Mouse (Mus musculus) CD4-positive, CD25-positive, alpha-beta regulatory T cell, adult 4 months (primary cell): ENCODE measurements at regions not wholly inside any gene's neighbourhood (a gene's known extent, or its start where the extent isn't known, plus 50 kb on each side); places are given as distances from the start of the nearest gene placed in this dataset.

Experiments
- ATAC-seq: one replicate; pipeline ENCODE4 v1.8.0; 2017

DNA sequence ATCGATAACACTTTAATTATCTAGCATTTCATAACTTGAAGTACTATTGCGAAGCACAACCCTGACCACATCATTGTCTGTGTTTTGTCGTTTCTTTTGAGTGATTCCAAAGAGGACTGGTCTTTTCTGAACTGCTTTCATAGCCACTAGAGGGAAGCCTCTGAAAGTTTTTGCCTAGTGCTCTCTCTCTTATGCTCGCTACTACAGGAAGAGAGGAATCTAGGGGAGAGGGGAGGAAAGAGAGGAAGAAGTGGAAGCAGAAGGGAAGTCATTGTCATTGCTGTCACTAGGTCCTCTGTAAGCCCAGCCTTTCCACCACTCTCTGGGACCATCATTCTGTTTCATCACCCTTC, 217.1 kb upstream of the Kif2a start:
- no peak for ATAC-seq

DNA sequence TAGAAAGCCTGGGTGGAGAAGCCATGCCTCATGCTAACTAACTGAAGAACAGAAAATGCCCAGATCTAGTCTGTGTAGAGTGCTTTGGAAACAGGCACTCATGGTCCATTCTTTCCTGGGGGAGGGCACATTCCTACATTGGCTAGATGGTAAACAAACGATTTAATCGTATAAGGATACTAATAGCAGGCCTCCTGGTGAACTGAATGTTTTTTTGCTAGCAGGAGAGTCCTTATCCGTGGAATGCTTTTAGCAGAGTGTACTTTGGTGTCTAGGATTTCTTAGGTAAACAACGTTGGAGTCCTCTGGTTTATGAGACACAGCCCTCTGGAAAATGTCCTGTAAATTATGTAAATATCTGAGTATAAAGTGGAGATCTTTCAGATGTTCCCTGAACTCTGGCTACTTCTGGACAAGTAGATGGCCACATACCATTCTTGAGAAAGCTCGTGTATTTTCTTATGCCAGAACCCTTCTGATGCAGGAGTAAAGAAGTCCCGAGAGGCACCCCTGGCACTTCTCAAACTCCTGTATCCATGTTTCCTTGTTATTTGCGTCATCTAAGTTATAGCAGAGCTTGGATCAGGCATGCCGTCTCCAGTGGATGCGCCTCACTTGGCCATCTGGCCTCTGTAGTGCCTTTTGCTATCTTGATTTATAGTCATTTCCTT, 216.6 kb upstream of the Kif2a start:
- no peak for ATAC-seq

DNA sequence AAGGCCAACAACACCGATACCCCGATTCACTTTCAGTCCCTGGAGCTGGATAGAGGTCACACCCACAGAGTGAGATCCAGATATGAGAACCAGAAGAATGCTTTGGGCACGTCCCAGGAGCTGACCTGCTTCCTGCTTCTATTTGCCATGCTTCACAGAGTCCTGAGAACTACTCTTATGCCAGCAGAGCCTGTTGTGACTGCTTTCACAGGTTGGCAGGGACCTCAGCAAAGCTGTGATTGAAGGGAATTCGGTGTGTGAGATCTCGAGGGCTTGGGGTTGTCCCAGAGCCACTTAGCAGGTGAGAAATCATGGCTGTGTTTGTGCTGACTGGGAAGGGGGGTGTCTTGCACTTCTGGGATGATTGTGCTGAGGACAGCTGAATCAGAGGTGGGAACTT, 197.5 kb upstream of the Kif2a start:
- ATAC-seq: no peak

DNA sequence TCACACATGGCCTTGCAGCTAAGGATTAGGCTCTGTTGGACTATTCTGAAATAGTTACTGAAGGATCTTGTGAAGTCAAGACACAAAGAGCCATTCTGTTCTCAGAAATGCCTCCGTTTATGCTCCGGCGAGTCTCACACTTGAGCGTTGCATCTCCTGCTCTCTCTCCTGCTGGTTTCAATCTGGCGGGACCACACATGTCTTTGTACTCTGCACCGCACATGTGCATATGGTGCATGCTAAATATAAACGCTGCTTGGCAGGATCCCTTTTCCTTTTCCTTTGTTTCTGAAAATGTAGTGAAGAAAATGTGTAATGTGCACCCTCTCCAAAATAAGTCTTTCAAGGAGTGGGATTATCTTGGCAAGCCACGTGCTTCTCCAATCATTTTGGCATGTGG, 196.4 kb upstream of the Kif2a start:
- no peak for ATAC-seq

DNA sequence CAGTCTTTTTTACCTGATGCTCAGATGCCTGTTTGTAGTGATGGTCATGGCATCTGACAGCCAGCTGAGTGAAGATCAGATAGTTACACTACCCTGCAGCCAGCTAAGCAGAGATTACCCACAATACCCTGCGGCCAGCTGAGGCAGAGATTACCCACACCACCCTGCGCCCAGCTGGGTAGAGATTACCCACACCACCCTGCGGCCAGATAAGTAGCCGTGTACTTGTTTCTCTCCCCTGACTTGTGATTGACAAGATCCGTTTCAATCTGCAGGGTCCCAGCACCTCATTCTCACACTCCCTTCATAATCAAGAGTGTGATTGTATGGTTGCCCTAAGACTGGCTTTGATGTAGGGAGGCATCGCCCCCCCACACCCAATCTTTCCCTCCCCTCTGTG, 195.9 kb upstream of the Kif2a start:
- ATAC-seq: no peak

DNA sequence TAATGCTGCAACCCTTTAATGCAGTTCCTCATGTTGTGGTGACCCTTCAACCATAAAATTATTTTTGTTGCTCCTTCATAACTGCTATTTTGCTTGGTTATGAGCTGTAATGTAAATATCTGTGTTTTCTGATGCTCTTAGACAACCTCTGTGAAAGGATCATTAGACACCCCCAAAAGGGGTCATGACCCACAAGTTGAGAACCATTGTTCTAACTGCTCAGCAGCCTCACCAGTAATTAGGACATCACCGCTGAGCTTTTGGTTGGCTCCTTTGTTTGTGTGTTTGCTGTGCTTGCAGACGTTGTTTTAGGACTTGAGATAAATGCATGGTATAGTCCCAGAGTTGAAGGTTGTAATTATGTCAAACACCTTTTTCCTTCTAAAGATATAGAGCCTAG, 191.4 kb upstream of the Kif2a start:
- no peak for ATAC-seq

DNA sequence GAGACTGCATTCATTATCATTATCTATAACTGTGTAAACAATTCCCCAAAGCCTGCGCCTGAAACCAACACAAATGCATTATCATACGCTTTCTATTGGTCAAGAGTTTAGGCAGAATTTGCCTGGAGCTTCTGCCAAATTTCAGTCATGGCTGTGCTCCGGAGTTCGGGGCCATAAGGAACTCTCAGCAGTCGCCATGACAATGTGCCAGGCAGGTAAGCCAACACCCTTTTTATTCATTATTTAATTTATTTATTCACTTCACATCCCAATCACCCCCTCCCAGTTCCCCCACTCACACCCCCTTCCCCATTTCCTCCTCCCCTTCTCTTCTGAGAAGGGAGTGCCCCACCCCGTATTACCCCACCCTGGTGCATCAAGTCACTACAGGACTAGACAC, 188.8 kb upstream of the Kif2a start:
- ATAC-seq: no peak

DNA sequence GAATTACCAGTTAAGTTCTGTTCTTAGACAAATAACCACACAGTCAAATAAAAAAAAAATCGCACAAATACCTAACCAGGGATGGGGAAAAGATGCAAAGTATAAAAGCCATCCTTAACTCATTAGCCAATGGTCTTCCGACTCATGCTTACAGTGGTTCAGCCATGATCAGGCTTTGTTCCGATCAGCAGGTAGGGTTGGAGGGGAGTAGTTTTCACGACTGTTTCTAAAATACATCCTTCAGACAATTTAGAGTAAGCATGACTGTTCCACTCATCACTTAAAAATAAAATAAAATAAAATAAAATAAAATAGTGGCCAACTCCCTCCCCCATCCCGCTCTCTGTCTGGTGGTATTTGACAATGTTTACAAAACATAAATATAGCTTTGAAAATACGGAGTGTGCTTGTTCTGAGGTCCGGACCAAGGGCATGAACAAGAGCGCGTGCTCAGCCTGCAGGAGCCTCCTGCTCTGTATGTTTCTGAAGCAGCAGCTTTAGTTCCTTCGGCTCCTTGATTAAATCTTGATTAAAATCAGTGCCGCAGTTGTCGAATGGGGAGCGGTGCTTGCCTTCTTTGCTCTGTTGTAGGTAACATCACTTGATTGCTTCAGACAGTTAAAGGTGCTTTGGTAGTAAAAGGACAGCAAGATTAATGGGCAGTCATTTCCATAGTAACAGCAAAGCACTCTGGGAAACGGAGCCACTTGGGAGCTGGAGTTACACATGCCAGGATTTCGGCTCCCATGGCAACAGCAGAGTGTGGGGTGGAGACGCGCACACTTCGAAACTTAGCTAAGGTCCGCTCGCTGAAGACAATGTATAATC, 185.6 kb upstream of the Kif2a start:
- ATAC-seq: no peak

DNA sequence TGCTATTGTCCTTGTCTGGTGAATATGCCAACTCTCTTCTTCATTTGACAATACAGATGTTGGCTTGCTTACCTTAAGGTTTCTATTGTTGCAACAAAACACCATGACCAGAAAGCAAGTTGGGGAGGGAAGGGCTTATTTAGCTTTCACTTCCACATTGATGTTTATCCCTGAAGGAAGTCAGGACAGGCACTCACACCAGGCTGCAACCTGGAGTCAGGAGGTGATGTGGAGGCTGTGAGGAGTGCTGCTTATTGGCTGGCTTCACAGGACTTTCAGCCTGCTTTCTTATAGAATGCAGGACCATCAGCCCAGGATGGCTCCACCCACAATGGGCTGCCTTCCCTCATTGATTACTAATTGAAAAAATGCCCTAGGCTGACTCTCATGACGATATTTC, 177.9 kb upstream of the Kif2a start:
- ATAC-seq: no peak

DNA sequence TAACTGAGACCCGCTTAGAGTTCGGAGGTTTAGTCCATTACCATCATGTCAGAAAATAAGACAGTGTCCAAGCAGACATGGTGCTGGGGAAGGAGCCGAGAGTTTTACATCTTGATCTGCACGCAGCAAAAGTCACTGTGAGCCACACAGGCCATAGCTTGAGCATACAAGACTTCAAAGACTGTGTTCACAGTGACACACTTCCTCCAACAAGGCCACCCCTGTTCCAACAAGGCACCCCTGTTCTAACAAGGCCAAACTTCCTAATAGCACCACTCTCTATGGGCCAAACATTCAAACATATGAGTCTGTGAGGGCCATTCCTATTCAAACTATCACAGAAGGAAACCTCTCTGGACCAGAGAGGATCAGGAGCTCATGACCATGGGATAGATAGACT, 171.5 kb upstream of the Kif2a start:
- ATAC-seq: no peak

DNA sequence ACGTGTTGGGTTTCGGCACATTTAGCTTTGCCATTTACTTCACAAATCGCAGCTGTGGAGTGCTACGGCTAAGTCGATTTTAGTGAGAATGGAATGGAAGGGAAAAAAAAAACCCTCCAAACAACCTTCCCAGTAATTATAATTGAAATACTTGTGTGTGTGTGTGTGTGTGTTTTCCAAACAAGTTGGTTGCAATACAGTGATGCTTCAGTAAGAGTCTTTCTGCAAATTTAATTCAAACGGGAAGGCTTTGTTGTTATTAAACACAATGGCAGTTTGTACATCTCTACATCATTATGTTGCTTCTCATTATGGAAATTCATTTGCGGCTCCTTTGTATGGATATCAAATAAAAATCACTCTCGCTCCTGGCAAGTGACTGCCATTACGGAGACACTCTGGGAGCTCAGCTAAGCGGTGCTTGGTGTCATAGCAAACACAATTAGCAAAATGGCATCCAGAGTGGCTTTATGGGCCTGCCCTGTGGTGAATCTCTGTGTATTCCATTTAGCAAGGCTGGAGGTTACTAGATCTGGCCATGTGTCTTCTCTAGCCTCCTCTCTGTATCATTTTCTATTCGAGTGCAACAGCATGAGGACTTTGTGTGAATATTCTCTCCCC, 165.4 kb upstream of the Kif2a start:
- no peak for ATAC-seq

DNA sequence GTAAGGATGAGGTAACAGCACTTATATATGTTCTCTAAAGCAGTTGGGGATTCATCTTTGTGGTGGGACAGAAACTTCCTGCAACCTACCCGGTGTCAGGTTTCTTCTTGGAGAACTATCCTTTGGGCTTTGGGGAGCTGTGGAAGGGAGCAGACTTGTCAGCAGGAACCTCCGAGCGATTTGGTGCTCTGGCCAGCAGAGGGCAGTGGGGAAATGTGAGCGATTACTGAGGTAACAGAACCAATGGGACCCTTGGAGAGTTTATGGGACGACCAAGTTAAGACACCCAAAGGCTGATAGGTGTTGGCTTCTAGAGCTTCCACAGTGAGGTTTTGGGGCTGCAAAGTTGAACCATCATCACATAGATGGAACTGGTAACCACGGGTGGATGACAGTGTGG, 160.6 kb upstream of the Kif2a start:
- peak; percentile 29 for ATAC-seq

DNA sequence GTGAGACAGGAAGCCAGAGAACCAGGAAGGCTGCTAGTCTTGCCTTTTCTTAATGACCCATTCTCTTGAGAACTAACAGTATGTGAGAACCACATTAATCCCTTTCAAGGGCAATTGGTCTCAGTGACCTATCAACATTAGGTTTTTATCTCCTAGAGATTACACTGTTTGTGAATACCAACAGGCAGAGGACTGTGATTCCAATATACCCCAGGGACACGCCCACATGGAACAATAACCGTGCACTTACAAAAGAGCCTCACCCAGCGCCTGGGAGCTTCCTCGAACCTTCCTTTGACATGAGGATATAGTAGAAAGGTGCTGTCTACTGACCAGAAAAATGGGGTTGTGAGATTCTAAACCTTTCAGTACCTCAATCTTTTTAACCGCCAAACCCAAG, 157.6 kb upstream of the Kif2a start:
- ATAC-seq: no peak

DNA sequence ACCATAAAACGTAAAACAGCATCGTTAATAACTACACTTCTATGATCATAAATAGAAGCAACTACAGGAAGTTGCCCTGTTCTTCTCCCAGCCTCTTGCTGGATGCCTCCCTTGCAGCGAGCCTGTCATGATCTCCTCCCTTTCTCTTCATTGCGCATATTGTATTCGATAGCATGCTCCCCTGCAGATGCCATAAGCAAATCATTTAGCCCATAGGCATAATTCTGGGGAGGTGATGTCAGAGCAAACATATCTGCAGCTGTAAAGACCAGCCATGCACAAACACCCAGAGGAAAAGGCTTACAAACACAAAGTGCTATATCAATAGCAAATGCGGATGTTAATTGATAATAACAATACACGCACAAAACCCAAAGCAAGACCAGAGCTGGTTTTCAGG, 155.7 kb upstream of the Kif2a start:
- ATAC-seq: no peak

DNA sequence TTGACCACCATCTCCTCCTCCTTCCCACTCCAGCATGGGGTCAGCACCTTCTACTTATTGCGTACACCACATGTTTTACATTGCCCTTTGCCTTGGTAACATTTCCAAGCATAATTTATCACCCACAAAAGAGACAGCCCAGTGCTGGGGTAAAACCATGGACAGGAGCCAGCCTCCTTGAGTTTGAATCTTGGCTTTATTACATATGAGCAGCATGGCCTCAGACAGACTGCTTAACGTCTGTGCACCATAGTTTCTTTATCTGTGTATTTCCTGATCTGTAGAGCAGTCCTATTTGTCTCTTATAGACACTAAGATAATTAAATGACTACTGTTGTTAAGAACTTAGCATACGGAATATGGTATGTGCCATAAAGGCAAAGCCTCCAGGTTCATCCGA, 154.0 kb upstream of the Kif2a start:
- no peak for ATAC-seq

DNA sequence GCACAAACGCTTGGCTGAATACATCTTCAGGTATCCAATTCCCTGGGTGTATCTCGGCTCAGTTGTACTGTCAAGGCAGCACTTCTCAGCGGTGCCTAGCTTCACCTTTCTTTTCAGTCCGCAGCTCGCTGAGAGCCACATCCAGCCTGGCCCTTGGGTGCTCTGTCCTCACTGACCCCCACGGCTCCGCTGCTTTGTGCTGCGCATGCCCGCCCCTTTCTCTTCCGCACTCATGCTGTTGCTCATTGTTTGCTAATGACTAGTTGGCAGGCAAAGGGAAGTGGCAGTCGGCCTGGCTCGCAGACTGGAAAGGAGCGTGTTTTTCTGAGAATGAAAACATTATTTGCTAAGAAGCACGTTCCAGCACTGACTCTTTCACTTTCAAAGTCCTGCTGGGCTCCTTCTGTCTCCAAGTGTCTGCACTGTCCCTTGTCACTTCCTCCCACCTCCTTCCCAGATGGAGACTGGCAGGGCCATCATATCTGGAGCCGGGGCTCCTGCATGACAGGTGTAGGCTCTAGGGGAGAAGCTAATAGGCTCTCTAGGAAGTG, 146.7 kb upstream of the Kif2a start:
- no peak for ATAC-seq

DNA sequence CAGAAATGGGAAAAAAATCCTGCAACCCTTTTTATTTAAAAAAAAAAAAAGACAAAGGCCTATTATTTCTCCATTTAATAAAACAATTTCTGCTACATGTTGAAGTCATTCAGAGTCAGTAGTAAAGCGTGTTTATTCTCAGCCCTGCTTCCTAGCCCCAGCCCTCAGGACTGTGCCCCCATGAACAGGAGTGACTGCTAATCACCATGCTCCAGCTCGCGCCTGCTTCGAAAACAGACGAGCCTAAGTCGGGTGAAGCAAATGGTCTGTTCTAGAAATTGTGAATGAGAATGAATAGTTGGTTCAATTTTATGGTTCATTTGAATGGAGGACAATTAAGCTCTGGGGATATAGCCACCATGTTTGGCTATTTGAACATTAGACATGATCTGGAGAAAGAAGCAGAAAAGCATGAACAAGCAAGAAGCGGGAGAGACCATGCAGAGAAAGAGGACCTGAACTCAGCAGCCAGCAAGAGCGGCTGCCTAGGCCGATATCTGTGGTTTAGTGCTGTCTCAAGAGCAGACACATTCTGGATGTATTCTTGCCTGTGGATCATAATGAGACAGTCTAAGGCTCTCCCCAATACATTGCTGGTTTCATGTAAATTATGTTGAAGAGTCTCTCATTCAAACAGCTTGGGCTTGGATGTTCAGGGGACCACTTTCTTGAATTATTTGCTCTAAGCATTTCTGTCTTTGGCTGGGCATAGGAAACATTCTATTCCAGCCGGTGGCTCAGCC, 146.1 kb upstream of the Kif2a start:
- ATAC-seq: no peak

DNA sequence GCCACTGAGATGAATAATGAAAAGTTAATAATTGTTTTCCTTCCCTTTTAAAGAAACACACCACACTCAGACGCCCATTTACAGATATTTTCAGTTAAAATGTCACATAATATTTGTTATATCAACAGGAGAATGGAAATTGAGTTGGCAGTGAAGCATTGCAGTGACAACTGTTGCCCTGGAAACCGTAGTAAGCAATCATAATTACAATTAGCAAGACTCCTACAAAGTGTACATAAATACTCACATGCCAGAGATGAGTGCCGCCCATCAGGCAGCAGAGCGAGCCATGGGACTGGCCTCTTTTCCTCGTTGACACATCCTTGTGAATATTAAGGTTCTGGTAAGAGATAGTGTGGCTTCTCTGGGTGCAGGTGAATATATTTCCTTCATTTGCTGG, 129.6 kb upstream of the Kif2a start:
- no peak for ATAC-seq

DNA sequence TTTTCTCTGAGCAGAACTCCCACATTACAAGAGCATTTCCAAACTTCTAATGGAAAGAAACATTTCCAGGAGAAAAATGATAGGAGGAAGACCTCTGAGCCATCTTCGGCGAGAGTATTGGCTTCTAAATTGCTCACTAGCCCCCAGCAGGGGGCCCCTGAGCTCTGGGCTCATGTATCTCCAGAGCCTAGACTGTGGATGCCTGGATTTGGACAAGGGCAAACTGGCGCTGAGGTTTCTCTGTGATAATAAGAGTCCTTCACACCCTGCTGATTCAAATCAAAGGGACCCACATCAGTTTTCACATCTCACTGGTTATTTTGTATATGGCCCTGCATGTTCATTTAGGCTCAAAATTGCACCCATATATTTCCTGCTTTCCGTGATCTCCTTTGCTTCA, 119.3 kb upstream of the Kif2a start:
- ATAC-seq: no peak

DNA sequence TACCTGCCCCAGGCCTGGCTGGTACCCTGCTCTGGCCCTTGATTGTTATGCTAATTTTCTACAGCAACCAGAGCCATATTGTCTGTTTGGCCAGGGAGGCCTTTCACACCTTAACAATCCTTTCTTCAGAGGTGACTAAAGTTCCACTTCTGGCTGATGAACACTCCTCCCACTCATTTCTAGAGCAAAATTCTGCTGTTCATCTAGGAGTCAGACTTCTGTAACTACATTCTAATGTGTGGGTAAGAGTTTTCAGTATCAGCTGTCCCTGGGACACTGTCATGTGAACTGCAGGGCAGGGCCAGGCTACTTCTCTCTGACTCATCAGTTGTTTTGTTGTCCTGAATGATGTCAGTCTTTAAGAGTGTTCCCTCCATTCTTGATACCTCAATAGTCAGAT, 112.2 kb upstream of the Kif2a start:
- no peak for ATAC-seq

DNA sequence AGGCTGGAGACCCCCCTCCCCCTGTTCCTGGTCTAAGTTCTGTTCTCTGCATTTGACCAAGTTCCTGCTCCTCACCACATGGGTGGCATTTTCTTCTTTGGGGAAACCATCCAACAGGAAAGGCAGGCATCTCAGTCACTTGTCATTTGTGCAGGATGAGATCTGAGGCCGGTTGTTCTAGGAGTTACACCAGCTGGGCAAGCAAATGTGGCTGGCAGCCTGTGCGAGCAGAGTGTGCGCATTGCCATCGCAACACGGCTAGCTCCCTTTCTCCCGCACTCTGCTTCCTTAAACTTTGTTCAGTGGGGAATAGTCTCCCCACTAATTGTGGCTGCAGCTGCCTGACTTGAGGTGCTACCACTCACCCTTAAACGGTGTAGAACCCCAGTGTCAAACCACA, 104.7 kb upstream of the Kif2a start:
- no peak for ATAC-seq

DNA sequence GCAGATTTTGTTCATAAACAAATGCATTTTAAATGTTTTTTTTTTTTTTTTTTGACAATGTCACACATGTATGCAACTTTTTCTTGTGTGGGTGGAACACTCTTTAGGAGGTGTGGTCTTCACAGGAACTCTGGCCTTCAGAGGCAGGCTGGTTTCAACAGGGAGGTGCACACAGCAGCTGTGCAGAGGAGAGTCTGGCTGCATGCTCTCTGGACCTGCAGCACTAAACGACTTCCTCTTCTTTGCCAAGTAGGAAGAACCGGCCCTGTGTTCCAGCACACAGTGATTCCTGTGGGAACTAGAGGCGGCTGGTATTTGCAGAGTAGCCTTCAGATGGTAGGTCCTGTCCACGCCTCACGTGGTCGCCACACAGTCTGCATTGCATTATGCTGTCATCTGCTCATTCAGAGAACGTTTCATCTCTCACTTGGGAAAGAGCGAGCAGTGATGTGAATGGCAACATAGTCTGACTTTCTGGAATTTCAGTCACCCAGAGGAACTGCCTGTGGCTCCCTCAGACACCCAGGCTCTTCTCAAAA, 102.3 kb upstream of the Kif2a start:
- ATAC-seq: no peak
